Mouse (Mus musculus) forebrain, embryonic 13.5 days (tissue): ENCODE results near the gene Gm10322. TPM values are rescaled to one million over a fixed set of nuclear protein-coding genes. Genes with fewer than 3 reads are reported as not detected.

Experiments
- polyA plus RNA-seq: library from polyadenylated mRNA; unstranded; fragments of >200 nt; fragmentation: Nextera tagmentation; extraction: Ambion mirVana; gene quantifications from 2 replicates; pipeline ENCODE4 v1.2.1, GENCODE M21; 2015

Gene Gm10322
- polyA plus RNA-seq, 1 experiment from 2014 or later, result not detected

Other genes starting within 250 kb of the Gm10322 start
- gene Gm10273, start 220.4 kb upstream of the Gm10322 start, polyA plus RNA-seq, result 1.8 and 7.4 TPM in 2 replicates
- not detected in 2 replicates for gene Pla2g12b, start 212.4 kb upstream of the Gm10322 start, polyA plus RNA-seq
- 0.13 and 0.29 TPM in 2 replicates for gene Oit3, start 174.3 kb upstream of the Gm10322 start, polyA plus RNA-seq
- 18.1 TPM in 2 replicates for gene Mcu, start 629 bp downstream of the Gm10322 start, polyA plus RNA-seq
- gene Micu1, start 86.4 kb downstream of the Gm10322 start, polyA plus RNA-seq, result 69.0 and 72.6 TPM in 2 replicates